Mouse (Mus musculus): ENCODE data around the gene Hpse. TPM values are rescaled to one million over a fixed set of nuclear protein-coding genes. Genes with fewer than 3 reads are reported as not detected.

Gene Hpse
- polyA plus RNA-seq, 1 experiment from 2014 or later: 0.82 TPM

DNA sequence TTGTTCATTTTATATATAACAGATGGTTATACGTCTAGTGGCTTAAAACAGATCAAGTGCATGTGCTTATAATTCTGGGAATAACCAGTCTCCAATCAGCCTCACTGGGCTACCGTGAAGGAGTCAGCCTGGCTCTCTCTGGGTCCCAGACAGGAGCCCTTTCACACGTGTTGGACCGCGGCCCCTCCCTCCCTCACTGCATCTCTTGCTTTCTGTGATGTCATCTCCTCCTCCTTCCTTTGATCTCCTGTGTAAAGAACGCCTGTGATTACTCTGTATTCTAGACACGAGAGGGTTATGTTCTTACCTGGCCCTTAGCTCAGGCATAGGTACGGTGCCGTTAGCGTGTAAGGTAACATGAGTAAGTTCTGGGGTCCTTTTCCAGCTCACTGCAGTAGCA lies 68.0 kb downstream of the Hpse start:
- Histone ChIP-seq H3K36me3 (replicated peaks) (peaks cover 33% of the 10 kb centered on the region), H3K9ac (no peak overlapping the region), H3K4me3 (replicated peaks) (no peak overlapping the region), H3K4me2 (no peak overlapping the region), H3K4me1 (no peaks in the 10 kb centered on the region), H3K27me3 (no peaks in the 10 kb centered on the region), H3K9me3 (no peaks in the 10 kb centered on the region), H3K27ac (no peak overlapping the region)
- no peak for ATAC-seq (ENCODE audit: low FRiP score)
- 81% methylated on average over 10 of the region's 10 CpGs for WGBS

- Histone ChIP-seq H3K9ac (no peak overlapping the region), H3K27ac (no peak overlapping the region), H3K4me2 (no peak overlapping the region), H3K36me3 (replicated peaks) (peaks cover 28% of the 10 kb centered on the region), H3K27me3 (no peaks in the 10 kb centered on the region), H3K9me3 (no peaks in the 10 kb centered on the region), H3K4me3 (replicated peaks) (no peak overlapping the region), H3K4me1 (no peaks in the 10 kb centered on the region)
- no peak for ATAC-seq (ENCODE audit: low FRiP score)
- 88% methylated on average over 7 of the region's 7 CpGs for WGBS
Observed at GRCm38 (mm10) chr5:100650969-100651368, 68.5 kb downstream of the Hpse start.

DNA sequence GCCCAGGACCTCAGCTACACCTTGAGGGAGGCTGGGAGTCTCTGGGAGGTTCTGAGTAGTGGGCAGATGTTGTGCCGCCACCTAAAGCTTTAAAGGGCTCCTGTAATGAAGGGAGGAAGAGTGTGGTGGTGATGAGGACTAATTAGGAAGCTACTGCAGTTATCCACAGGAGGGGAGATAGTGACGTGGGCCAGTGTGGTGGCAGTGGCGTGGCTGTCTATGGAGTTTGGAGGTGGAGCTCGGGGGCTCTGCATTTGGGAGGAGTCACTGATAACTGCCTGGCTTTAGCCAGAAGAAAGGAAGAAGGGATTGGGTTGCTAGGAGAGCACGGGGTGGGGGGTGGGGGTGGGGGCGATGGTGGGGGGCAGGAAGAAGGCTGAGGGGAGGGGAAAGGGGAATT lies 71.0 kb downstream of the Hpse start:
- Histone ChIP-seq H3K4me2 (no peak overlapping the region), H3K9me3 (no peaks in the 10 kb centered on the region), H3K36me3 (replicated peaks) (peaks cover 4% of the 10 kb centered on the region; the same call in 1 of the 2 replicates), H3K4me3 (replicated peaks) (no peak overlapping the region), H3K4me1 (no peaks in the 10 kb centered on the region), H3K27me3 (no peaks in the 10 kb centered on the region), H3K27ac (no peak overlapping the region), H3K9ac (no peak overlapping the region)
- WGBS: 50% methylated on average over 6 of the region's 6 CpGs
- ATAC-seq (ENCODE audit: low FRiP score): no peak

- Histone ChIP-seq H3K9ac (no peak overlapping the region), H3K4me1 (no peaks in the 10 kb centered on the region), H3K27ac (no peak overlapping the region), H3K27me3 (no peaks in the 10 kb centered on the region), H3K4me2 (no peak overlapping the region), H3K36me3 (replicated peaks) (no peaks in the 10 kb centered on the region), H3K9me3 (no peaks in the 10 kb centered on the region), H3K4me3 (replicated peaks) (no peak overlapping the region)
- no peak for ATAC-seq (ENCODE audit: low FRiP score)
- 68% methylated on average over 10 of the region's 10 CpGs for WGBS
Observed at GRCm38 (mm10) chr5:100648046-100648445, 71.5 kb downstream of the Hpse start.

DNA sequence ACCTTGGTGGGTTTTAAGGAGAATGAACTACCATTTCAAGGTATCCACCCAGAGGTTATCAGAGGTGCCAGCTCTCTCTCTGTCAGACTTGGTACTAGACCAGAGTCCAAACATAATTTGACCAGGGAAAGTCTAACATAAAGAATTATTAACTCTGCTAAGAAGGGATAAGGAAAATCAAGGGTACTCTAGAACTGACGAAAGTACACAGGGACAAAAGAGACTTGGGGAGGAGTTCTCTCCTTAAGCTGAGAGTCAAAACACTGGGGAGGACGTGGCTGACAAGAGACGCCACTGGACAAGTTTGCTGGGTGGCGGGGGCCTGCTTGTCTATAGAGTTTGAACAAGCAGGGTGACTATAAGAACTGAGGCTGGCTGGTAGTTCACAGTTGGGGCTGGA lies 73.0 kb downstream of the Hpse start:
- Histone ChIP-seq H3K36me3 (replicated peaks) (no peaks in the 10 kb centered on the region), H3K4me3 (replicated peaks) (no peak overlapping the region), H3K27ac (no peak overlapping the region), H3K9me3 (no peaks in the 10 kb centered on the region), H3K9ac (no peak overlapping the region), H3K4me1 (no peaks in the 10 kb centered on the region), H3K27me3 (no peaks in the 10 kb centered on the region), H3K4me2 (no peak overlapping the region)
- 72% methylated on average over 4 of the region's 4 CpGs for WGBS
- no peak for ATAC-seq (ENCODE audit: low FRiP score)

DNA sequence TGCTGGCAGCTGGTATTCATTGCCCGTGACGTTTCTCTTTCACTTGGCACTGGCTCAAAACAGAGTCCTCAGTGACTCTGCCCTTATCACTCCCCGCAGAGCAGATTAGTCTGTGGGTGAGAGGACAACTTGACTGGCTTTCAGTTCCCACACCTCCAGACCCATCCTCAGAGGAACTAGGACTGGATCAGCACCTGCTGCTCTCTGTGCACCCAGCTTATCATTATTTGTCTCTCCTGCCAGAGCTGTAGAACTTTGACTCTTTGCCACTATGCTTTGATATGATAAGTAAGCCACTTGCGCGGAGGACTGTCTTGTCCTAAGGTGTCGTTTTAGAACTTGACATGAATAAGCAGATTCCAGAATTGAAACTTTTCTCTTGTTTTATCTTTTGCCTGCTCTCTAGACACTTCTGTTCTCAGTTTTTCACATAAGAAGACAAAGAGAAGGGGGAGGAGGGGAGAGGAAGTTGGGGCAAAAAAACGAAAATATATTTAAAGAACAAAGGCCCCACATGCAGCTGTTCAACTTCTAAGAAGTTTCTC lies 75.5 kb downstream of the Hpse start:
- H3K4me3 ChIP-seq (replicated peaks): no peak overlapping the region
- H3K4me1 ChIP-seq: no peaks in the 10 kb centered on the region
- H3K27me3 ChIP-seq: no peaks in the 10 kb centered on the region
- no peak overlapping the region for H3K4me2 ChIP-seq
- 88% methylated on average over 7 of the region's 7 CpGs for WGBS
- no peak for ATAC-seq (ENCODE audit: low FRiP score)
- no peaks in the 10 kb centered on the region for H3K36me3 ChIP-seq (replicated peaks)
- H3K9me3 ChIP-seq: no peaks in the 10 kb centered on the region
- no peak overlapping the region for H3K27ac ChIP-seq
- H3K9ac ChIP-seq: no peak overlapping the region

DNA sequence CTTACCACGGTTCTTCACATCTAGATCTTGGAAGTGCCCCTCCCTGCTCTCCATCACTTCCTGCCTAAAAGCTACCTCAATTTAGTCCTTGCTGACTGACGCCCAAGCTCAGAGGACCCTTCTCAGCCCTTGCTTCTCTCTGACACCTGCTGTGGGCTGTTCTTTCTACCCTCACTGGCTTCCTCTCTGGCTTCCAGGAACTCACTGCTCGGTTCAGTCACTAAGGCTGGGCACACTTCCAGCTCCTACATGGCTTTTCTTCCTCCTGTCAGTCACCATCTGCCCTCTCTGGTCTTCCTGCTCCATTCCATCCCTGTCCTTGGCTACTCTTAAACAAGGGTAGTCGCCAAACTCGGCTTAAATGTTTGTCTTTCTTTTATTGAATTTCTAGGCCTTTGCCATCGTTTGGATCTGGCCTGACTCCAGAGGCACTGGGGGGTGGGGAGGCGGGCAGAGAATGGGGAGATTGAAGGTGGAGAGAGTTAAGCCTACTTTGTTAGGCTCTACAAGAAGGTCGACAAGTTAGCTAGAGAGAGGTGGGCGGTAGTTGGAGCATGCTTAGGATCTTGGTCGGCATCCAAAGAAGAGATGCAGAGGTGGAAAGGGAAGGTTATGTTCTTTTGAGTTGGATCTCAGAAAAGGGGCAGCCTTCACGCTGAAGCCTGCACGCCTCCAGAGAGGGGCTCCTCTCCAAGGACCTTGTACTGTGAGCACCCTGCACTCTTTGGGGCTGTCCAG lies 76.1 kb downstream of the Hpse start:
- no peak for ATAC-seq (ENCODE audit: low FRiP score)
- no peaks in the 10 kb centered on the region for H3K27me3 ChIP-seq
- no peak overlapping the region for H3K9ac ChIP-seq
- H3K36me3 ChIP-seq (replicated peaks): no peaks in the 10 kb centered on the region
- H3K27ac ChIP-seq: no peak overlapping the region
- H3K4me3 ChIP-seq (replicated peaks): no peak overlapping the region
- WGBS: 77% methylated on average over 12 of the region's 12 CpGs
- no peak overlapping the region for H3K4me2 ChIP-seq
- no peaks in the 10 kb centered on the region for H3K9me3 ChIP-seq
- H3K4me1 ChIP-seq: no peaks in the 10 kb centered on the region

DNA sequence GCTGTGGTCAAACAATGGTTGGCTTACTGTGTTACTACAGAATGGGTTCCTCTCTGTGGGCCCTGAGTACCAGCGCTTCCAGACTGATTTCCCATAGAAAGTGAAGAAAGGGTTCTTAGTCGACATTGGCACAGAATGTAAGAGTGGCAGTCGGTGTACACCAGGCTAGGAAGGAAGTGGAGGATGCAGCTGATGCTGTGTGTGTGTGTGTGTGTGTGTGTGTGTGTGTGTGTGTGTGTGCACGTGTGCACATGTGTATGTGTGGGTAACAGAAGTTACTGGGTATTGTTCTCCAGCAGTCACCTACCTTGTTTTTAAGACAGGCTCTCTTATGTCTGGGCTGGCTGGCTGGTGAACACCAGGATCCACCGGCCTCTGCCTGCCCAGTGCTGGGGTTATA lies 77.2 kb downstream of the Hpse start:
- Histone ChIP-seq H3K27me3 (no peaks in the 10 kb centered on the region), H3K27ac (no peak overlapping the region), H3K36me3 (replicated peaks) (no peaks in the 10 kb centered on the region), H3K4me3 (replicated peaks) (no peak overlapping the region), H3K9ac (no peak overlapping the region), H3K4me2 (no peak overlapping the region), H3K9me3 (no peaks in the 10 kb centered on the region), H3K4me1 (no peaks in the 10 kb centered on the region)
- ATAC-seq (ENCODE audit: low FRiP score): no peak
- WGBS: 90% methylated on average over 4 of the region's 5 CpGs

GRCm38 (mm10) chr5:100638483-100638882 lies 81.0 kb downstream of the Hpse start:
- Histone ChIP-seq H3K36me3 (replicated peaks) (no peaks in the 10 kb centered on the region), H3K4me3 (replicated peaks) (no peak overlapping the region), H3K9me3 (no peaks in the 10 kb centered on the region), H3K27ac (no peak overlapping the region), H3K9ac (no peak overlapping the region), H3K4me2 (no peak overlapping the region), H3K27me3 (no peaks in the 10 kb centered on the region), H3K4me1 (no peaks in the 10 kb centered on the region)
- WGBS: 90% methylated on average over 8 of the region's 8 CpGs
- no peak for ATAC-seq (ENCODE audit: low FRiP score)

DNA sequence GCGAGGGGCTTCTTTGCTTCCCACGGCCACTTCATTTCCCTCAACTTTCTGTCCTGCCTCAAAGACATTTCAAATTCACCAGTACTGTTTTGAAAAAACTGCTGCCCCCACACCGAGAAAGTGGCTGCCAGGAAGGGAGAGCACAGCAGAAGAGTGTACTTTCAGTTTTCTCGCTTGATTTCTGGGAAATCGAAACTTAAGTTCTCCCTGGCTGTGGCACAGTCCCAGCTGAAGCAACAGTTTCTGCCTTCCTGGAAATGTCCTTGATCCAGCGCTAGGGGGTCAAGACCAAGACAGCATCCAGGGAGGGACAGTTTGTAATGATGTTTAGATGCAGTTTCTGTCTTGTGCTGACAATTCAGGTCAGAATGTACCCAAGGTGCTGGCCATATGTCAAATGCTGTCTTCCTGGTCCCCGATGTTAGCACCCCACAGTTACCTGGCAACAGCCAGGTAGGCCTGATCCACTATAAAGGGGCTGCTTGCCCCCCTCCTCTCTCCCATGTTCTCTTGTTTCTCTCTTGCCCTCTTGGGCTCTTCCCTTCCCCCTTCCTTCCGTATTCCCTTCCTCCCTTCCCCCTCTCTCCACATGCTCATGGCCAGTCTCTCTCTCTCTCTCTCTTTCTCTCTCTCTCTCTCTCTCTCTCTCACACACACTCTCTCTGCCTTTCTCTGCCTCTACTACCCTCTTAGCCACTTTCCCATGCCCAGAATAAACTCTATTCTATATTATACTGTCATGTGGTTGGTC lies 82.5 kb downstream of the Hpse start:
- no peak overlapping the region for H3K27ac ChIP-seq
- 76% methylated on average over 8 of the region's 8 CpGs for WGBS
- no peak for ATAC-seq (ENCODE audit: low FRiP score)

DNA sequence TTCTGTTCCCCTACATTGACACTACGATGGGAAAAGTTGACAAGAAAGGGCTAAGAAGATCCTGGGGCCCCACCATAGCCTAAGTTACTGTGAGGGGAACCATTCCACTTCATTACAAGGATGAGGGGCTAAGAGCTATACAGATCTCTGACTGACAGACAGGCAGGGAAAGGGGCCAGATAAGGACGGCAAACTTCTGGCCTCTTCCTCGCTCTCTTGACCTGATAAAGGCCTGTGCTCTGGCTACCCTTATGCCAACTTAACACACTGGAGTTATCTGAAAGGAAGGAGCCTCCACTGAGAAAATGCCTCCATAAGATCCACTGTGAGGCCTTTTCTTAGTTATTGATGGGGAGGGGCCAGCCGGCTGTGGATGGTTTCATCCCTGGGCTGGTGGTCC lies 83.6 kb downstream of the Hpse start:
- H3K4me1 ChIP-seq: no peaks in the 10 kb centered on the region
- H3K27ac ChIP-seq: no peak overlapping the region
- no peak overlapping the region for H3K4me2 ChIP-seq
- ATAC-seq (ENCODE audit: low FRiP score): no peak
- no peaks in the 10 kb centered on the region for H3K9me3 ChIP-seq
- no peaks in the 10 kb centered on the region for H3K27me3 ChIP-seq
- H3K9ac ChIP-seq: no peak overlapping the region
- no peaks in the 10 kb centered on the region for H3K36me3 ChIP-seq (replicated peaks)
- H3K4me3 ChIP-seq (replicated peaks): no peak overlapping the region
- WGBS: 93% methylated on average over 4 of the region's 4 CpGs

More for the DNA sequence above, 82.5 kb downstream of the Hpse start:
- H3K36me3 ChIP-seq (replicated peaks): no peaks in the 10 kb centered on the region
- no peaks in the 10 kb centered on the region for H3K9me3 ChIP-seq
- H3K4me1 ChIP-seq: no peaks in the 10 kb centered on the region
- H3K27me3 ChIP-seq: no peaks in the 10 kb centered on the region
- no peak overlapping the region for H3K9ac ChIP-seq
- H3K4me3 ChIP-seq (replicated peaks): no peak overlapping the region
- H3K4me2 ChIP-seq: no peak overlapping the region

- H3K27me3 ChIP-seq: no peaks in the 10 kb centered on the region
- H3K4me3 ChIP-seq (replicated peaks): no peak overlapping the region
- H3K36me3 ChIP-seq (replicated peaks): no peaks in the 10 kb centered on the region
- WGBS: 87% methylated on average over 8 of the region's 8 CpGs
- H3K27ac ChIP-seq: no peak overlapping the region
- H3K9ac ChIP-seq: no peak overlapping the region
- no peak for ATAC-seq (ENCODE audit: low FRiP score)
- H3K9me3 ChIP-seq: no peaks in the 10 kb centered on the region
- no peaks in the 10 kb centered on the region for H3K4me1 ChIP-seq
- H3K4me2 ChIP-seq: no peak overlapping the region
Observed at GRCm38 (mm10) chr5:100634885-100635478, 84.5 kb downstream of the Hpse start.

Measured in forebrain, embryonic 12.5 days (tissue).